In genomic region chr7:63319594-63319993, GRCm38 (mm10) we compare ENCODE assay signal across 7 mouse cellular contexts.
DNase-seq lines count a peak whose midpoint lies in the region; ATAC-seq and TF ChIP-seq lines count a peak whose summit lies in the region.

No protein-coding gene starts in this region.

- ATAC-seq in midbrain, embryonic 11.5 days (ENCODE audit: low FRiP score), result peak; percentile 76; the same call in 1 of the 2 replicates

- H3K9ac ChIP-seq in ES-Bruce4 (ENCODE audit: low read depth, poor library complexity, severe bottlenecking), result no peak overlapping the region
- no peak overlapping the region for H3K9ac ChIP-seq in midbrain, embryonic 11.5 days (ENCODE audit: low read length)

- no peaks in the 10 kb centered on the region for H3K36me3 ChIP-seq in ES-Bruce4 (ENCODE audit: control insufficient read depth, insufficient read depth, low read length, poor library complexity, severe bottlenecking)
- H3K36me3 ChIP-seq in midbrain, embryonic 11.5 days (ENCODE audit: control insufficient read depth, insufficient read depth, low read length), result no peaks in the 10 kb centered on the region
- no peaks in the 10 kb centered on the region for H3K36me3 ChIP-seq in splenic B cell, adult 2 months (ENCODE audit: control insufficient read depth, insufficient read depth, low read length, poor library complexity, severe bottlenecking)

- TF ChIP-seq EP300 in ES-Bruce4 (IDR thresholded peaks at IDR 0.05; ENCODE audit: insufficient read depth, low read depth, low read length), result no peak

- no peak overlapping the region for H3K4me3 ChIP-seq in ES-Bruce4 (ENCODE audit: low read depth, low read length)
- no peak overlapping the region for H3K4me3 ChIP-seq in midbrain, embryonic 11.5 days (ENCODE audit: low read depth, low read length)

- no peaks in the 10 kb centered on the region; the same call in 1 of the 2 replicates for H3K9me3 ChIP-seq in ES-Bruce4 (replicated peaks; ENCODE audit: control insufficient read depth, insufficient read depth, low read length, poor library complexity, severe bottlenecking)
- no peaks in the 10 kb centered on the region for H3K9me3 ChIP-seq in midbrain, embryonic 11.5 days (ENCODE audit: control insufficient read depth, low read length)

- H3K27ac ChIP-seq in ES-Bruce4 (ENCODE audit: insufficient read depth, low read length), result no peak overlapping the region
- H3K27ac ChIP-seq in midbrain, embryonic 11.5 days (ENCODE audit: low read depth, low read length), result no peak overlapping the region

- TF ChIP-seq POLR2A in ES-Bruce4 (IDR thresholded peaks at IDR 0.05; ENCODE audit: insufficient read depth, low read length), result no peak

- H3K4me1 ChIP-seq in ES-Bruce4 (ENCODE audit: control insufficient read depth, insufficient read depth, low read length), result no peaks in the 10 kb centered on the region
- H3K4me1 ChIP-seq in midbrain, embryonic 11.5 days (ENCODE audit: control insufficient read depth, insufficient read depth, low read length), result no peaks in the 10 kb centered on the region

- WGBS in midbrain, embryonic 11.5 days, result 0% methylated on average over 2 of the region's 2 CpGs

- intact Hi-C loops in heart, postnatal 14 days (cut with DNase I), result loop anchor here (2.0 kb wide), 1 partner anchor 395 kb away; no protein-coding TSS in a partner anchor

- no peak overlapping the region for H3K4me2 ChIP-seq in midbrain, embryonic 11.5 days

- peak; percentile 64 for DNase-seq in NIH3T3 (ENCODE audit: low read depth)
- DNase-seq in cerebellum, postnatal 10 days, result peak; percentile 85 to 90
- DNase-seq in heart, postnatal 14 days, result peak; percentile 25 to 59
- DNase-seq in layer of hippocampus, postnatal 14 days (ENCODE audit: low spot score in 2 of 2), result peak; percentile 78 to 83
- peak; percentile 96 for DNase-seq in midbrain, embryonic 11.5 days (ENCODE audit: low spot score, missing footprints)
- DNase-seq in splenic B cell, adult 2 months (ENCODE audit: low read depth, low spot score), result peak; percentile 0

- peak; percentile 51 for TF ChIP-seq CTCF in ES-Bruce4 (IDR thresholded peaks at IDR 0.05; ENCODE audit: low read depth, low read length)

- H3K27me3 ChIP-seq in ES-Bruce4 (ENCODE audit: control insufficient read depth, insufficient read depth, low read length, poor library complexity, severe bottlenecking), result no peaks in the 10 kb centered on the region
- H3K27me3 ChIP-seq in midbrain, embryonic 11.5 days (ENCODE audit: control insufficient read depth, insufficient read depth, low read length), result no peaks in the 10 kb centered on the region
- H3K27me3 ChIP-seq in splenic B cell, adult 2 months (ENCODE audit: control insufficient read depth, insufficient read depth, low read length, poor library complexity, severe bottlenecking), result no peaks in the 10 kb centered on the region

Comparison
In these comparisons a context has a peak if more than half of its experiments do, and no peak if none do; other contexts are left out.
1. DNase-seq: peak in every context shown above with its lines; median percentile 96 in midbrain, embryonic 11.5 days; 88 in cerebellum, postnatal 10 days; 80 in layer of hippocampus, postnatal 14 days; 64 in NIH3T3; 42 in heart, postnatal 14 days; 0 in splenic B cell, adult 2 months.